Mouse (Mus musculus): ENCODE data around the gene 2510009E07Rik. TPM values are rescaled to one million over a fixed set of nuclear protein-coding genes. Genes with fewer than 3 reads are reported as not detected.
A peak's percentile ranks its signal among the peaks of the same experiment; 100 is the strongest.

Gene 2510009E07Rik
- polyA plus RNA-seq, 1 experiment from 2014 or later: 41.9 TPM

DNA sequence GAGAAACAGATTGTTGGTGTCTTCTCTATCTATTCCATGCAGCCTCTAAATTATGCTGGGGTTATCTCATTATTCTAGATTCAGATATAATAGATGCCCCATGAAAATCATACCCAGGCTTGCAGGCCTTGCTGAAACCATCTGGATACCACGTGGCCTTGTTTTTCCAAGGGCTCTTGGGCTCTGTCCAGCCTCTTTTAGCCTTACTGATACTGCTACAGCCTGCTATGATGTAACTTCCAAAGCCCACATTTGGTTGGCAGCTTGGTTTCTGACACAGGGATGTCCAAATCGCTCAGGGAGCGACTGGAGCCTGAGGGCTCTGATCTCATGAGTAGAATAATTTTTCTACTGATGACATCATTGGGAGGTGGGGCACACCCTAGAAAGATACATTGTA, 48.5 kb downstream of the 2510009E07Rik start:
- ATAC-seq (ENCODE audit: low FRiP score): no peak
- H3K4me1 ChIP-seq: peaks cover 14% of the 10 kb centered on the region; the same call in 1 of the 2 replicates
- H3K27me3 ChIP-seq (replicated peaks): no peaks in the 10 kb centered on the region
- H3K27ac ChIP-seq (replicated peaks): no peak overlapping the region
- no peaks in the 10 kb centered on the region for H3K9me3 ChIP-seq (replicated peaks)
- H3K4me2 ChIP-seq: no peak overlapping the region
- H3K9ac ChIP-seq (replicated peaks): no peak overlapping the region
- H3K36me3 ChIP-seq: peaks cover 6% of the 10 kb centered on the region; the same call in 1 of the 2 replicates
- no peak overlapping the region for H3K4me3 ChIP-seq (replicated peaks)
- 83% methylated on average over 3 of the region's 3 CpGs for WGBS

DNA sequence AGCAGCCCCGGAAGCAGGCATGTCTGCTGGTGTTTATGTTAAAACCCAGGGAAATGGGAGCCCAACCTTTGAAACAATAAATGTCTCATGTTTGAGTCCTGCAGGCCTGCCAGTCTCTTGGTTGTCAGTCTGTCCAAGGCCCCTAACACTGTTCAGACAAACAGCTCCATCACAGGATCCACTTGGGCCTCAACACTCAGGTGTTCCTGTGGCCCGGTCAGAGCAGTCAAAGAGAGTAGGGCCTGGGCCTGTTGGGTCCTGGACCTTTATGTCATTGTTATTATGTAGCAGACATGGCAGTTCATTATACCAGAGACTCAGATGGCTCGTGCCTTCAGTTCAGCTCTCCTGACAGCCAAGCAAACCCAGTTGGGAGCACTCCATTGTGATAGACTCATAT, 49.9 kb downstream of the 2510009E07Rik start:
- WGBS: 61% methylated on average over 3 of the region's 3 CpGs
- peaks cover 14% of the 10 kb centered on the region; the same call in 1 of the 2 replicates for H3K4me1 ChIP-seq
- no peak overlapping the region for H3K9ac ChIP-seq (replicated peaks)
- H3K4me3 ChIP-seq (replicated peaks): no peak overlapping the region
- no peaks in the 10 kb centered on the region for H3K27me3 ChIP-seq (replicated peaks)
- H3K36me3 ChIP-seq: peaks cover 10% of the 10 kb centered on the region; the same call in 1 of the 2 replicates
- H3K9me3 ChIP-seq (replicated peaks): no peaks in the 10 kb centered on the region
- no peak overlapping the region for H3K4me2 ChIP-seq
- peak overlapping the region; percentile 71 for H3K27ac ChIP-seq (replicated peaks)
- ATAC-seq (ENCODE audit: low FRiP score): no peak

DNA sequence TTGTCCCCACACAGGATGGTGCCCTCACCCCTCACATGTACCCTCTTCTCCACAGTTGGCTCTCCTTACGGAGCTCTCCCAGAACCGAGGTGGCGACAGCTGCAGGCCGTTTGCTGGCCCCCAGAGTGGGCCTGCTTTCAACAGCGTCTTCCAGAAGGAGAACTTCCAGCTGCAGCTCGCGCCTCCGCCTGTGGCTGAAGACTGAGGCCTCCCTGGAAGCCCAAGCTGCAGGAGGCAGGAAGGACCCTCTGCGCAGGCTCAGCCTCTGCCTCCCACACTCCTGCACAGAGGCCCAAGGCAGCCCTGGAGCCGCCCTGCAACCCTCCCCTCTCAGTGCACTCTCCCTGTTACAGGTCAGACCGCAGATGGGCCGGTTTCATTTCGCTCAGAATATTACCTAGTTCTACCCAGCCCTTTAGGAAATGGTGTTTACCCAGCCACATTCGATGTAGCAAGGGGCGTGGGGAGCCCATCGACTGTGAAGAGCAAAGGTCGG, 50.4 kb downstream of the 2510009E07Rik start:
- H3K4me2 ChIP-seq: no peak overlapping the region
- peak overlapping the region; percentile 71 for H3K27ac ChIP-seq (replicated peaks)
- no peaks in the 10 kb centered on the region for H3K9me3 ChIP-seq (replicated peaks)
- H3K36me3 ChIP-seq: peaks cover 10% of the 10 kb centered on the region; the same call in 1 of the 2 replicates
- H3K4me1 ChIP-seq: peaks cover 14% of the 10 kb centered on the region; the same call in 1 of the 2 replicates
- H3K9ac ChIP-seq (replicated peaks): no peak overlapping the region
- peak; percentile 29; the same call in 1 of the 2 replicates for ATAC-seq (ENCODE audit: low FRiP score)
- H3K4me3 ChIP-seq (replicated peaks): no peak overlapping the region
- WGBS: 55% methylated on average over 17 of the region's 17 CpGs
- no peaks in the 10 kb centered on the region for H3K27me3 ChIP-seq (replicated peaks)

- Histone ChIP-seq H3K4me2 (no peak overlapping the region), H3K4me3 (replicated peaks) (no peak overlapping the region), H3K9ac (replicated peaks) (no peak overlapping the region), H3K27ac (replicated peaks) (peak overlapping the region; percentile 71), H3K9me3 (replicated peaks) (no peaks in the 10 kb centered on the region), H3K4me1 (peaks cover 14% of the 10 kb centered on the region; the same call in 1 of the 2 replicates), H3K36me3 (peaks cover 10% of the 10 kb centered on the region; the same call in 1 of the 2 replicates), H3K27me3 (replicated peaks) (no peaks in the 10 kb centered on the region)
- peak; percentile 45; the same call in 1 of the 2 replicates for ATAC-seq (ENCODE audit: low FRiP score)
- 59% methylated on average over 2 of the region's 2 CpGs for WGBS
These were observed 50.8 kb downstream of the 2510009E07Rik start for GRCm38 (mm10) chr16:21643621-21644041.

DNA sequence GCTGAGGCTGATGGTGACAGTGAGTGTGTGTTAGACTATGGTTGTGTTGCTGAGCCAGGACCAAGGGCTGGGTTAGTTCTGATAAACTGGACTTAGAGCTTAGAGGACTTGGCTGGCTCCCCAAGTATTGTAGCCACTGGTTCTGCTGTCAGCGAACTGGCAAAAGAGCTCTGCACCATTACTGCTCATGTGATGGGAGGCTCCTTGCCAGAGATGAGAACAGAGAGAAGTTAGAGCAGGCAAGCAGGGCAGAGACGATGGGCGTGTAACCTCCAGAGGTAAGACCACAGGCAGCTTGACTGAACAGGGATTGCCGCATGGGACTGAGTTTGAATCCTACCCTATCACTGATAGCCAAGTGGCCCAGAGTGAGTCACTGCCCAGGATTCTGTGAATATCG, 51.6 kb downstream of the 2510009E07Rik start:
- Histone ChIP-seq H3K4me2 (no peak overlapping the region), H3K27me3 (replicated peaks) (no peaks in the 10 kb centered on the region), H3K36me3 (peaks cover 10% of the 10 kb centered on the region; the same call in 1 of the 2 replicates), H3K27ac (replicated peaks) (0 out of 2 replicates have a peak overlapping the region, but pooled peaks have one; percentile 23), H3K4me3 (replicated peaks) (no peak overlapping the region), H3K9ac (replicated peaks) (no peak overlapping the region), H3K4me1 (peaks cover 14% of the 10 kb centered on the region; the same call in 1 of the 2 replicates), H3K9me3 (replicated peaks) (no peaks in the 10 kb centered on the region)
- WGBS: 90% methylated on average over 5 of the region's 5 CpGs
- no peak for ATAC-seq (ENCODE audit: low FRiP score)

DNA sequence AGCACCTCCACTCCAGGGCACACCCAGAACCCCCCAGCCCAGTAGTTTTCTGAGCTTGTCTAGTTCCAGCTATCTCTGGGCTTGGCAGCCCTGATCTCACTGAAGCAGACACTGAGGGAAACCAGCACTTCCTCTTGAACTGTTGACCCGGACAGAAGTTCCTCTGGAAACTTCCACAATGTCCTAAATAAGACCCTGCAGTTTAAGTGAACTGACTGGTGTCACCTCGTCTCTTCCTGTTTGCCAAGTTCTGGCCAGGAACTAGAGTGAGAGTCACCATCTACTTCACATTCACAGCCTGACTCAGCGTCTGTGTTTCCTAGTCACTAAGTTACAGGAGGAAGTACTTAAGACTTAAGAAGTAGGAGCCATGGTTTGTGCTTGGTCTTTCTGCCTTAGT, 52.5 kb downstream of the 2510009E07Rik start:
- 87% methylated on average over 3 of the region's 3 CpGs for WGBS
- Histone ChIP-seq H3K9ac (replicated peaks) (no peak overlapping the region), H3K4me1 (peaks cover 14% of the 10 kb centered on the region; the same call in 1 of the 2 replicates), H3K4me2 (no peak overlapping the region), H3K9me3 (replicated peaks) (no peaks in the 10 kb centered on the region), H3K27ac (replicated peaks) (no peak overlapping the region), H3K36me3 (peaks cover 10% of the 10 kb centered on the region; the same call in 1 of the 2 replicates), H3K27me3 (replicated peaks) (no peaks in the 10 kb centered on the region), H3K4me3 (replicated peaks) (no peak overlapping the region)
- no peak for ATAC-seq (ENCODE audit: low FRiP score)

DNA sequence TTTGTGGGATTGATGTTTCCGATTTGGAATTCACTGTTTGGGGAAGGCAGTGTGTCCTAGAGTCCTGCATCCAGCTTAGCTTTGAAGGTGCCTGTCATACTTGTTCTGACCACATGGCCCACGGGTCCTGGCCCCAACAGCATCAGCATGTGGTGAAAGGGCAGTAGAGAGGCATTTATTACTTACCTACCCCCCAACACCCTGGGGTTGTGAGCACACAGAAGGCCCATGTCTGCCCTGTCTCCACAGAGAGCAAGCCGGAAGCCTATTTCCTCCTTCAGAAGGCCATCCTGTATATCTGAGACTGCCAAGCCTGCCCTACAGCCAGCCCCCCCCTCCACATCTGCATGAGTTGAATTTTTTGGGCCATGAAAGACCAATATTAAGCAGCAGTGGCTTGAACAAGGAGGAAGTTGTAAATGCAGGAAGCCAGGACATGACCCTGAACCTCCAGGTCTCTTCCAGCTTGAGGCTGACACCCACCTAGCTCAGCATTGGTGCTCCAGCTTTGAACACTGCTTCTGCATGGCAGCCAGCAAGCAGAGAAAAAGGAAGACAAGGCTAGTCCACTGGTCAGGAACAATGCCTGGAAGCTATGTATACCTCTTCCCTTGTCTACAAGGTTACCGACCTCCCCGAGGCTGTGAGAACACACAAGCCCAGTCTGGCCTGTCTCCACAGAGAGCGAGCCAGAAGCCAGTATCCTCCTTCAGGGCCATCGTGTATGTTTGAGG, 53.5 kb downstream of the 2510009E07Rik start:
- Histone ChIP-seq H3K27me3 (replicated peaks) (no peaks in the 10 kb centered on the region), H3K4me3 (replicated peaks) (no peak overlapping the region), H3K36me3 (peaks cover 10% of the 10 kb centered on the region; the same call in 1 of the 2 replicates), H3K4me1 (peaks cover 14% of the 10 kb centered on the region; the same call in 1 of the 2 replicates), H3K9ac (replicated peaks) (no peak overlapping the region), H3K9me3 (replicated peaks) (no peaks in the 10 kb centered on the region), H3K27ac (replicated peaks) (no peak overlapping the region), H3K4me2 (no peak overlapping the region)
- no peak for ATAC-seq (ENCODE audit: low FRiP score)
- WGBS: 85% methylated on average over 7 of the region's 7 CpGs

GRCm38 (mm10) chr16:21637201-21637819, 57.2 kb downstream of the 2510009E07Rik start:
- Histone ChIP-seq H3K4me3 (replicated peaks) (no peak overlapping the region), H3K27me3 (replicated peaks) (no peaks in the 10 kb centered on the region), H3K4me1 (no peaks in the 10 kb centered on the region), H3K9ac (replicated peaks) (no peak overlapping the region), H3K4me2 (no peak overlapping the region), H3K9me3 (replicated peaks) (no peaks in the 10 kb centered on the region), H3K36me3 (peaks cover 7% of the 10 kb centered on the region; the same call in 1 of the 2 replicates), H3K27ac (replicated peaks) (no peak overlapping the region)
- WGBS: 83% methylated on average over 11 of the region's 11 CpGs
- no peak for ATAC-seq (ENCODE audit: low FRiP score)

GRCm38 (mm10) chr16:21636156-21636853, 58.2 kb downstream of the 2510009E07Rik start:
- WGBS: 86% methylated on average over 5 of the region's 5 CpGs
- peaks cover 7% of the 10 kb centered on the region; the same call in 1 of the 2 replicates for H3K36me3 ChIP-seq
- H3K4me2 ChIP-seq: no peak overlapping the region
- no peaks in the 10 kb centered on the region for H3K9me3 ChIP-seq (replicated peaks)
- no peak overlapping the region for H3K9ac ChIP-seq (replicated peaks)
- no peaks in the 10 kb centered on the region for H3K27me3 ChIP-seq (replicated peaks)
- H3K4me1 ChIP-seq: no peaks in the 10 kb centered on the region
- no peak overlapping the region for H3K27ac ChIP-seq (replicated peaks)
- no peak for ATAC-seq (ENCODE audit: low FRiP score)
- no peak overlapping the region for H3K4me3 ChIP-seq (replicated peaks)

GRCm38 (mm10) chr16:21634460-21634859, 60.0 kb downstream of the 2510009E07Rik start:
- no peak overlapping the region for H3K4me2 ChIP-seq
- no peak overlapping the region for H3K9ac ChIP-seq (replicated peaks)
- H3K9me3 ChIP-seq (replicated peaks): no peaks in the 10 kb centered on the region
- H3K27me3 ChIP-seq (replicated peaks): no peaks in the 10 kb centered on the region
- no peaks in the 10 kb centered on the region for H3K4me1 ChIP-seq
- H3K36me3 ChIP-seq: no peaks in the 10 kb centered on the region
- H3K27ac ChIP-seq (replicated peaks): no peak overlapping the region
- no peak for ATAC-seq (ENCODE audit: low FRiP score)
- no peak overlapping the region for H3K4me3 ChIP-seq (replicated peaks)

- Histone ChIP-seq H3K27ac (replicated peaks) (no peak overlapping the region), H3K36me3 (no peaks in the 10 kb centered on the region), H3K9ac (replicated peaks) (no peak overlapping the region), H3K9me3 (replicated peaks) (no peaks in the 10 kb centered on the region), H3K4me2 (no peak overlapping the region), H3K4me3 (replicated peaks) (no peak overlapping the region), H3K27me3 (replicated peaks) (no peaks in the 10 kb centered on the region), H3K4me1 (peaks cover 15% of the 10 kb centered on the region)
- WGBS: 84% methylated on average over 4 of the region's 4 CpGs
- no peak for ATAC-seq (ENCODE audit: low FRiP score)
These were observed 62.6 kb downstream of the 2510009E07Rik start for GRCm38 (mm10) chr16:21631815-21632222.
